Mouse (Mus musculus): Measurements from ENCODE around the gene Vmn1r192.
"Not testable (repeated sequence)": the region's sequence is repeated elsewhere in the genome, so short reads cannot be mapped to it uniquely, and the experiment has no call there.

Gene Vmn1r192

DNA sequence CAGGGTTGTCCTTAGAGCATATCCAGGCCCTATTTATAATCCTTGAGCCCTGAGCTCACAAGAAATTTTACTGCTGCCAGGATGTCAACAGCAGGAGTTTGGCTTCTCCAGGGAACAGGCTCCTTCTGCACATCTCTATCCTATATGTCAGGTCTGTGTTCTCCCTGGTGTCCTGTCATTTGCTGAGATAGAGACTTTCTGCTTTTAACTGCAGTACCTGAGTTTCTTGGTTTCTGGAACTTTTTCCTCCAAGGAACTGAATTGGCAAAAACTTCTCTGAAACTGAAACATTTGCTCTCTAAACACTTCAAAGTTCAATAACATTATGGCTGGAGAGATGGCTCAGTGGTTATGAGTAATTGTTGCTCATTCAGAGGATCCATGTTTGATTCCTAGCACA lies at the start of gene Vmn1r192:
Gene Vmn1r192 (minus strand): TSS at position 101 of the 400 bp plus-strand sequence.
- DNase-seq (ENCODE audit: low spot score): no peak

- DNase-seq (ENCODE audit: low spot score): not testable (repeated sequence)
Measured at GRCm38 (mm10) chr13:22223060-22223459, 32.1 kb upstream of the Vmn1r192 start, which contains the start of gene Vmn1r193. TSS of gene Vmn1r193 (minus strand) at chr13:22223160.

DNA sequence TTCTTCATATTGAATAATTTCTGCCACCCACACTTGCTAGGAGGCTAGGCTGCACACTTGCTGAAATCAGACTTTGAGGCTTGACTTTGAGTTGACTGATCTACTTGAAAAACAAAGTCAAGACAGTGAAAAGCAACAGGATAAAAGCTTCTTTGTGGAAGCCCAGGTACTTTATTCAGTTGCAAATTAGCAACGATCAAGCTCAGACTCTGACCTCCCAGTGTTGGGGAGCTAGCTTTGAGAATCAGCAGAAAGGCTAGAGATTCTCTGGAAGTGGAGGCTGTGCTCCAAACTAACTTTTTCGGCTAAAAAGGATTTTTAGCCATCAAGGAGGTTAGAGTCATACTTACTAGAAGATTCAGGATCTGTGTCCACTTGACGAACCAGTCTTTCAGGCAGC lies 1.8 kb upstream of the Vmn1r192 start:
- not testable (repeated sequence) for DNase-seq (ENCODE audit: low spot score)

DNA sequence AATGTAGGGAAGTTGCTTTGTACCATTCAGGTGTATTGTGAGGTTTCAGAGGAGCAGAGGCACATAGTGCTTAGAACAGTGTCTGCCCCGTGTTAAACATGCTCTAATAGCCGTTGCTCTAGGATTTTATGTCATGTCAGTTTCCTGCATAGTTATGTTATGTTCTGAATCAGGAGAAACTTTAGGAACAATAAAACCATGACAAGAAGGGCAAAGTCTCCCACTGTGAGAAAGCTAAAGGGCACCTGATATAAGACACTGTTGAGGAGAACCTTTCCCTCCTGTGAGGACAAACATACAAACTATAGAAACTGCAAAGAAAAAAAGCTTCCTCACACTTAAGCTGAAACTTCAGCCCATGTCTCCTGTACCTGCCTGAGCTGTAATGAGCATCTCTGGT lies 556 bp downstream of the Vmn1r192 start:
- DNase-seq (ENCODE audit: low spot score): no peak

DNA sequence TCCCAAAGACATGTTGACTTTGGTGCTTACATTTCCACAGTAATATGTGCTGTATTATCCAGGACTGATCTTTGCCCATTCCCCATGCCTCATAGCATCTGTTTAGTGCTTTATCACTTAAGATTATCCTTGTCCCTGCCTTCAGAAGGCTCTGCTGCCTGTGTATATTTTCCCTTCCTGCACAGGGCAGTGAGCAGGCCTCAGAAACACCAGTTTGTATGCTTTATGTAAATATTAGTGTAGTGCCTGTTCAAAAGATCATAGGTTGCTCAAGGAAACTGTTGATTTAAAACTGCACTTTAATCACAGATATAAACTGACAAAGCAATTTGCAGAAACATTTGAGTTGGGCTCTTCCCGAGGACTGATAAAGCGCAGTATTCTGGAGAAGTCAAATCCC lies 1.6 kb downstream of the Vmn1r192 start:
- DNase-seq (ENCODE audit: low spot score): no peak

DNA sequence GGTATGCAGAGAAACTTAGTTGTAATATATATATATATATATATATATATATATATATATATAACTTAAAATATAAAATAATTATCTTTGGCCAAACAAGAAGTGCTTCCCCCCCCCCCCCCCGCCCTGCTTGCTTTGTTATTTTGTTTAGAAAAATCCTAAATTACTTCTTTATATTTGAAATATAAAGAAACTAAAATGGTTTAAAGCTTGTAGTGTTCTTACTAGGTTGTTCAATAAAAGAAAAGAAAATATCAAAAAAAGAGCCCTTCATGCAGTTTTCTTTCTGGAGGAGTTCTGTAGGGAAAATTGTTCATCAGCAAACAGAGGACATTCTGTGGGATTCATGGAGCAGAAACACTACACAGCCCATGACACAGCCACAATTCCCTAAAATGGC lies 7.1 kb downstream of the Vmn1r192 start, which contains the start of gene Vmn1r191:
Gene Vmn1r191 (minus strand): TSS at position 101 of the 400 bp plus-strand sequence.
- no peak for DNase-seq (ENCODE audit: low spot score)

- DNase-seq (ENCODE audit: low spot score): no peak
Measured at GRCm38 (mm10) chr13:22168416-22168815, 22.5 kb downstream of the Vmn1r192 start.

- DNase-seq (ENCODE audit: low spot score): not testable (repeated sequence)
Measured at GRCm38 (mm10) chr13:22136495-22137293, 54.2 kb downstream of the Vmn1r192 start.
